Mouse (Mus musculus): ENCODE data around the gene Gm17334. TPM values are rescaled to one million over a fixed set of nuclear protein-coding genes. Genes with fewer than 3 reads are reported as not detected.

Gm17334 gene
- polyA plus RNA-seq, 1 experiment: not detected

DNA sequence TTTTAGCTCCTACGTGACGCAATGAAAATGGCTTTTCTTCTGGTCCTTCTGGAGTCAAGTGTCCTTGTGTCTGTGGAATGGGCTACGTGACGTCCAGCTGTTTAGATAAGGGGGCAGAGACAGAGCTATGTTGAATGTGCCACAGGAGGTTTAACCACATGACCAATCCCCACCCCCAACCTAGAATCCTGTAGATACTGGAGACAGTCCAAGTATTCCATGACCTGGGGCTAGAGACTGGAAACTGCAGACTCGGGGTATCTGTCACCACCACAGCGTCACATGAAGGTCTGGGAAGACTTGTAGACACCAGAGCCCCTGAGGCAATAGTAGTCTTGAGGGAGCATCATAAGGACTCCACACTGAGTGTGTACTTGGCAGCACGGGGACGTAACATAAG, 22.8 kb upstream of the Gm17334 start:
- no peak for DNase-seq (ENCODE audit: low read depth)
- TF ChIP-seq CTCF (IDR thresholded peaks at IDR 0.05; ENCODE audit: borderline replicate concordance, extremely low read depth, insufficient read depth, insufficient read length): no peak
- no peak for TF ChIP-seq POLR2A (IDR thresholded peaks at IDR 0.05; ENCODE audit: borderline replicate concordance, extremely low read depth, insufficient read depth, insufficient read length, poor library complexity, severe bottlenecking)

- DNase-seq (ENCODE audit: low read depth): no peak
- TF ChIP-seq POLR2A (IDR thresholded peaks at IDR 0.05; ENCODE audit: borderline replicate concordance, extremely low read depth, insufficient read depth, insufficient read length, poor library complexity, severe bottlenecking) (no peak), CTCF (IDR thresholded peaks at IDR 0.05; ENCODE audit: borderline replicate concordance, extremely low read depth, insufficient read depth, insufficient read length) (no peak)
These were observed 21.9 kb upstream of the Gm17334 start for GRCm38 (mm10) chr11:53794671-53795557.

GRCm38 (mm10) chr11:53794015-53794414, 21.0 kb upstream of the Gm17334 start:
- no peak for TF ChIP-seq CTCF (IDR thresholded peaks at IDR 0.05; ENCODE audit: borderline replicate concordance, extremely low read depth, insufficient read depth, insufficient read length)
- TF ChIP-seq POLR2A (IDR thresholded peaks at IDR 0.05; ENCODE audit: borderline replicate concordance, extremely low read depth, insufficient read depth, insufficient read length, poor library complexity, severe bottlenecking): no peak
- DNase-seq (ENCODE audit: low read depth): no peak

DNA sequence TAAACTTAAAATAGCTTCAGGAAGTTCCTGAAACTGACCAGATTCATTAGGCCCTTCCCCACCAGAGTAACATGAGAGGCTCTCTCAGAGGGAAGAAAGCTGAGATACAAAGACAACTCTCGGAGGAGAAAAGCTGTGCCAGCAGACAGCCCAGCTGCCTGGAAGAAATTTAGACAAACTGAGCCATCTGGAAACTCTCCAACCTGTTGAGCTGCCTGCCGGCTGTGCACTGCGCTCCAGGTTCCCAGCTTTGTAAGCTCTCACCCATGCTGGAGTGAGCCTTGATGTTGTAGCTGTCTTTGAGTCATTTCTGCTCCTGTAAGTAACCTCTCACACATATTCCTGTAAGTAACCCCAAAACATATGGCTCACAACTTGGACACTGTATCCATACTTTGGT, 20.0 kb upstream of the Gm17334 start:
- TF ChIP-seq POLR2A (IDR thresholded peaks at IDR 0.05; ENCODE audit: borderline replicate concordance, extremely low read depth, insufficient read depth, insufficient read length, poor library complexity, severe bottlenecking): no peak
- no peak for TF ChIP-seq CTCF (IDR thresholded peaks at IDR 0.05; ENCODE audit: borderline replicate concordance, extremely low read depth, insufficient read depth, insufficient read length)
- DNase-seq (ENCODE audit: low read depth): peak; percentile 71

DNA sequence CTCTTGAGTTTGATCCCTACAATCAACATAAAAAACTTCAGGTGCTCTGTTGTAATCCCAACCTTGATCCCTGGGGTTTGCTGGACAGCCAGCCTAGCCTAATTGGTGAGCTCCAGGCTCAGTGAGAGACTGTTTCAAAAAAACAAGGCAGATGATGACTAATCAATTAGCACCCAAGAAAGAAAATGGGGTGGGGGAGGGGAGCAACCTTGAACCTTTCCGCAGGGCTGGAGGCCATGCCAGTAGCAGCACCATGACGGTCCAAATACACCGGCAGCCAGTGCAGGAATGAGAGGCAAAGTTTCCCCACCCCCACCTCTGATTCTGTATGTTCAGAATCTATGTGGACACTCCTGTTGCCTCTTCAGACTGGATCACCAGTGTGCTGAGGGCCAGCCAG, 16.3 kb upstream of the Gm17334 start:
- DNase-seq (ENCODE audit: low read depth): no peak
- no peak for TF ChIP-seq CTCF (IDR thresholded peaks at IDR 0.05; ENCODE audit: borderline replicate concordance, extremely low read depth, insufficient read depth, insufficient read length)
- no peak for TF ChIP-seq POLR2A (IDR thresholded peaks at IDR 0.05; ENCODE audit: borderline replicate concordance, extremely low read depth, insufficient read depth, insufficient read length, poor library complexity, severe bottlenecking)

GRCm38 (mm10) chr11:53788196-53788595, 15.2 kb upstream of the Gm17334 start:
- DNase-seq (ENCODE audit: low read depth): no peak
- TF ChIP-seq POLR2A (IDR thresholded peaks at IDR 0.05; ENCODE audit: borderline replicate concordance, extremely low read depth, insufficient read depth, insufficient read length, poor library complexity, severe bottlenecking) (no peak), CTCF (IDR thresholded peaks at IDR 0.05; ENCODE audit: borderline replicate concordance, extremely low read depth, insufficient read depth, insufficient read length) (no peak)

- TF ChIP-seq CTCF (IDR thresholded peaks at IDR 0.05; ENCODE audit: borderline replicate concordance, extremely low read depth, insufficient read depth, insufficient read length) (no peak), POLR2A (IDR thresholded peaks at IDR 0.05; ENCODE audit: borderline replicate concordance, extremely low read depth, insufficient read depth, insufficient read length, poor library complexity, severe bottlenecking) (no peak)
- DNase-seq (ENCODE audit: low read depth): no peak
These were observed 13.4 kb upstream of the Gm17334 start for GRCm38 (mm10) chr11:53786058-53787031.

DNA sequence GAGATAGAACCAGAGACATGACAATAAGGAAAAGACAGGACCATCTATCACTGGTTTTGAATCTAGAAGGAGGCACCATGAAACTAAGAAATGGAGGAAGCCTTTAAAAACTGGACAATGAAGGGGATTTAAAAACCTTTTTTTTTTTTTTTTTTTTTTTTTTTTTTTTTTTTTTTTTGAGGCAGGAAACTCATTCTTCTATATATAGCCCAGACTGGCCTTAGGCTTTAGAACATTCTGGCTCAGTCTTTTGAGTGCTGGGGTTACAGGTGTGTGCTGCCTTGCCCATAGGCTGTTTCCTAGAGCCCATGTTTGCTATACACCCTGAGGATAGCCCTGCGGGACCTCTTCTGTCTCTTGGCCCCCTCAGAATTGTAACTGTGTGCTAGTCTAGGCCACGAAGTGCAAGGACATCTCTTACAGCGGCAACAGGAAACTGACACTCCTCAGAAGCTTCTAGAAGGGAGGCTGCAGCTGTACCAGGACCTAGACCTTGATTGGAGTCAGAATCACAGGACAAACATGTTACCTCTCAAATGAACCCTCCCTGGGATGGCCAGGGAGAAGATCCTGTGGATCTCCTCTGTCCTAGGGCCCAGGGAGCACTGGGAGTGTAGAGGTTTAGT, 12.4 kb upstream of the Gm17334 start:
- no peak for TF ChIP-seq CTCF (IDR thresholded peaks at IDR 0.05; ENCODE audit: borderline replicate concordance, extremely low read depth, insufficient read depth, insufficient read length)
- DNase-seq (ENCODE audit: low read depth): no peak

DNA sequence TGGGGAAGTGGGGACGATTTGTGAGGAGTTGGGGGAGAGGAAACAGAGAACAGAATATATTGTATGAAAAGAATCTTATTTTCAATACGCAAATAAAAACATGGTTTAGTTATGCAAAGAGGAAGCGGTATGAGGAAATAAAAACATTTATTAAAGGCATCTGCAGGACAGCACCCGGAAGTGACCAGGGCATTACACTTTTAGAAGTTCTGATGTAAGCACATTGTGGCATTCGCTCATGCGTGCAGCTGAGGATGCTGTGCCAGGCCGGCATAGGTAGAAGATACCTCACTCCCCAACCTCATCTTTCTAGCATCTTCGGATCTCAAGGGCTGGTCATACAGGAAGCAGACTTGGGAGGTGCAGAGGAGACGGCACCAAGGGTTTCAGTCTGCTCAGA, 10.3 kb upstream of the Gm17334 start:
- no peak for TF ChIP-seq CTCF (IDR thresholded peaks at IDR 0.05; ENCODE audit: borderline replicate concordance, extremely low read depth, insufficient read depth, insufficient read length)
- TF ChIP-seq POLR2A (IDR thresholded peaks at IDR 0.05; ENCODE audit: borderline replicate concordance, extremely low read depth, insufficient read depth, insufficient read length, poor library complexity, severe bottlenecking): no peak
- no peak for DNase-seq (ENCODE audit: low read depth)

DNA sequence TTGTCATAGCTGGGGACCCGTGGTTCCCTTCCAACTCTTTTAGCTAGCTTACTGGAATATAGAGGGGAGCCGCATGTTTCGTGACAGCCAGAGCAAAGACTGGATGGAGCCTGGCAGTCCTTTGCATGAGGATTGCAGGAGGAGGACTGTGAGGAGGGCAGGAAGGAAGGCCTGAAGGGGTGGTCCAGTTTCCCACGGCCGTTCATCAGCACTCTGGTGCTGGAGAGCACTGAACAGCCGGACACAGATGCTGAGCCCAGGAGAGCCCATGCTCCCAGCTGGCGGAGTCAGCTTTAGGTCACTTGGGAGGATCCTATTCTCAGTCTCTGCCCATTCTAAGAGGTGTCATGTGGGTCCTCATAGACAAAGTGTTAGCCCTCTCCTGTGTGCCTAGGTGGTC, 9.0 kb upstream of the Gm17334 start:
- DNase-seq (ENCODE audit: low read depth): no peak

DNA sequence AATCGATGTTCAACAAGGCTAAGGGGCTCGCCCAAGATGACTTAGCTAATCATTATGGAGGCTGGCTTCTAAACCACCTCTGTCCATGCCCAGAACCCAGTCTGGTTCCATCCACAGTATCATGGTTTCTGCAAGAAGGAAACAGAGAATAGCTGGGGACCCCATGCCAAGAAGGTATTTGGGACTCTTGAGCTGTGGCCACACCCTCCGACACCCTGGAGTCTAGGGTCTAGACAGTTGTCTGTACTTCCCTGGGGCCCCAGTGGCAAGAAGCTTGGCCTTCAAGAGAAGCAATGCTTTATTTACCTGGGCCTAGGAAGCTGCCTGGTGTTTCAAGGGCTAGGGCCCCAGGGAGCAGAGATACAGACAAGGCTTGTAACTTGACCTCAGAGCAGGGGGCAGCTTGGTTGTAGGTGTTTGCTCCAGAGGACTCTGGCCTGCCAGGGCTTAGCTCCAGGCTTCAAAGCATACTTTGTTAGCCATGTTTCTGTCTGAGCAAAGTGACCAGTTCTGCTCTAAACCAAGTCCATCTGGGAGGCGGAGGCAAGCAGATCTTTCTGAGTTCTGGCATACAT, 8.3 kb upstream of the Gm17334 start:
- no peak for DNase-seq (ENCODE audit: low read depth)
- no peak for TF ChIP-seq CTCF (IDR thresholded peaks at IDR 0.05; ENCODE audit: borderline replicate concordance, extremely low read depth, insufficient read depth, insufficient read length)
- TF ChIP-seq POLR2A (IDR thresholded peaks at IDR 0.05; ENCODE audit: borderline replicate concordance, extremely low read depth, insufficient read depth, insufficient read length, poor library complexity, severe bottlenecking): no peak

More for the DNA sequence above, 9.0 kb upstream of the Gm17334 start:
- TF ChIP-seq CTCF (IDR thresholded peaks at IDR 0.05; ENCODE audit: borderline replicate concordance, extremely low read depth, insufficient read depth, insufficient read length) (no peak), POLR2A (IDR thresholded peaks at IDR 0.05; ENCODE audit: borderline replicate concordance, extremely low read depth, insufficient read depth, insufficient read length, poor library complexity, severe bottlenecking) (no peak)
